Mouse (Mus musculus) bone marrow macrophage, adult 2 months (primary cell): ENCODE data around the gene Tanc2.

Experiments
- CTCF ChIP-seq: IDR thresholded peaks from 2 replicates; pipeline ENCODE4 v1.5.1; 2012; ENCODE audit warnings: low read depth, mild to moderate bottlenecking, low read length, moderate library complexity
- POLR2A ChIP-seq: IDR thresholded peaks from 2 replicates; pipeline ENCODE4 v1.6.1; 2012; ENCODE audit warnings: mild to moderate bottlenecking, low read depth, low read length, borderline replicate concordance

DNA sequence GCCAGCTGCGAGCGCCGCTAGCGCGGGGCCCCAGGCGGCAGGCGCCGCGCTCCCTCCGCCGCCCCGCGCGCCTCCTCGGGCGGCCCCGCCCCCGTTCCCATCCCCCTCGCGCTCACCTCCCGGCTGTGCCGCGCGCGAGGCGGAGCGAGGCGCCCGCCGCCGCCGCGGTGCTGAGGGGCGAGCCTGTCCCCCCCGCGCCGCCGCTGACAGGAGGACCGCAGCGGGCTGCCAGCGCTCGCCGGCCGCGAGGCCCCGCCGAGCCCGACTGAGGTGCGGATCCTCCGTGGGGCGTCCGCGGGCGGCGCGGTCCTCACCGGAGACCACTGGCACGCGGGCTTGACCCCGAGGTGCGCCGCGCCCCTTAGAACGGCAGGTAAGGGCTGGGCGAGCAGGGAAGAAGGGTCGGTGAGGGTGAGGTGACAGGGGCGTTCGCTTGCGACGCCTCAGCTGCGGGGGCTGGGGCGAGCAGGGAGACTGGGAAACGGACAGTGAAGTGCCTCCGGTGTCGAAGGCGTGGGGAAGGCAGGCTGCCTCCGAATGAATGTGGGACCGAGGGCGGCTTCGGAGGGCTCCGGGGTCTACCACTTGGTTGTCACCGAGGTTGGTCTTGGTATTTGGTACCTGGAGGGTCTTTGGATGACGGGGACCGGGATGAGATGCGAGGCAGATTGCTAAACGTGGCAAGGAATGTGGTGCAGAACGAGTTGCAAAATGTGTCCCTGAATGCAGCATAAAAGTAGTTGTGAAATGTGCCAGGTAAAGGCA, at the start of gene Tanc2:
- no peak for TF ChIP-seq CTCF
- TF ChIP-seq POLR2A, result no peak
